Mouse (Mus musculus) cerebellum, postnatal 25 days (tissue): Measurements from ENCODE around the gene Gm28553.
"Not testable (repeated sequence)": the region's sequence is repeated elsewhere in the genome, so short reads cannot be mapped to it uniquely, and the experiment has no call there.

Experiments
- DNase-seq, 2 experiments: peaks; one replicate each; pipeline ENCODE4 v3.0.0; 2021; ENCODE audit warnings: mixed read lengths in 2 of 2

Gene Gm28553

GRCm38 (mm10) chrY:48856197-48856596 is at the start of gene Gm28553:
Gm28553 (plus strand) TSS chrY:48856497.
- not testable (repeated sequence) for DNase-seq
